Mouse (Mus musculus): ENCODE measurements at regions not wholly inside any gene's neighbourhood (a gene's known extent, or its start where the extent isn't known, plus 50 kb on each side); places are given as distances from the start of the nearest gene placed in this dataset.

GRCm38 (mm10) chr10:96515164-96515922, 101.5 kb upstream of the Btg1 start:
- no peak for TF ChIP-seq ETS1 (IDR thresholded peaks at IDR 0.05; ENCODE audit: low read depth, low read length)
- no peak for TF ChIP-seq USF1 (IDR thresholded peaks at IDR 0.05; ENCODE audit: low read depth, low read length)
- TF ChIP-seq BHLHE40 (IDR thresholded peaks at IDR 0.05; ENCODE audit: borderline replicate concordance, low read depth, low read length), result no peak
- TF ChIP-seq KAT2A (conservative IDR thresholded peaks at IDR 0.05; ENCODE audit: low read depth, low read length), result no peak
- DNase-seq (ENCODE audit: low read depth, low spot score), result no peak
- H3K4me1 ChIP-seq (ENCODE audit: control insufficient read depth in 1 of 2, insufficient read depth in 2 of 2, low read length in 2 of 2), result no peaks in the 10 kb centered on the region
- no peaks in the 10 kb centered on the region for H3K27me3 ChIP-seq (ENCODE audit: control insufficient read depth in 1 of 2, insufficient read depth in 2 of 2, low read length in 2 of 2)
- no peaks in the 10 kb centered on the region for H3K79me2 ChIP-seq (ENCODE audit: control insufficient read depth, insufficient read depth, low read length, poor library complexity)
- H3K4me3 ChIP-seq (ENCODE audit: control insufficient read depth in 1 of 2, insufficient read depth in 1 of 2, low read depth in 2 of 2, low read length in 2 of 2), result no peak overlapping the region
- no peak overlapping the region for H3K27ac ChIP-seq (ENCODE audit: control insufficient read depth, low read depth, low read length)
- no peak overlapping the region for H3K9ac ChIP-seq (ENCODE audit: control insufficient read depth, low read depth, low read length, poor library complexity, severe bottlenecking)
- H3K36me3 ChIP-seq (ENCODE audit: control insufficient read depth in 1 of 2, insufficient read depth in 2 of 2, low read length in 2 of 2), result no peaks in the 10 kb centered on the region
- no peaks in the 10 kb centered on the region for H3K9me3 ChIP-seq (replicated peaks; ENCODE audit: insufficient read depth, low read length)

GRCm38 (mm10) chr10:96515923-96516258, 100.9 kb upstream of the Btg1 start:
- H3K4me3 ChIP-seq (ENCODE audit: control insufficient read depth in 1 of 2, insufficient read depth in 1 of 2, low read depth in 2 of 2, low read length in 2 of 2), result no peak overlapping the region
- H3K9me3 ChIP-seq (replicated peaks; ENCODE audit: insufficient read depth, low read length), result no peaks in the 10 kb centered on the region
- TF ChIP-seq MAZ (IDR thresholded peaks at IDR 0.05; ENCODE audit: low read depth, low read length), result no peak
- H3K27ac ChIP-seq (ENCODE audit: control insufficient read depth, low read depth, low read length), result no peak overlapping the region
- no peak for DNase-seq (ENCODE audit: low read depth, low spot score)
- no peaks in the 10 kb centered on the region for H3K4me1 ChIP-seq (ENCODE audit: control insufficient read depth in 1 of 2, insufficient read depth in 2 of 2, low read length in 2 of 2)
- H3K27me3 ChIP-seq (ENCODE audit: control insufficient read depth in 1 of 2, insufficient read depth in 2 of 2, low read length in 2 of 2), result no peaks in the 10 kb centered on the region
- no peak overlapping the region for H3K9ac ChIP-seq (ENCODE audit: control insufficient read depth, low read depth, low read length, poor library complexity, severe bottlenecking)
- no peaks in the 10 kb centered on the region for H3K79me2 ChIP-seq (ENCODE audit: control insufficient read depth, insufficient read depth, low read length, poor library complexity)
- no peaks in the 10 kb centered on the region for H3K36me3 ChIP-seq (ENCODE audit: control insufficient read depth in 1 of 2, insufficient read depth in 2 of 2, low read length in 2 of 2)

DNA sequence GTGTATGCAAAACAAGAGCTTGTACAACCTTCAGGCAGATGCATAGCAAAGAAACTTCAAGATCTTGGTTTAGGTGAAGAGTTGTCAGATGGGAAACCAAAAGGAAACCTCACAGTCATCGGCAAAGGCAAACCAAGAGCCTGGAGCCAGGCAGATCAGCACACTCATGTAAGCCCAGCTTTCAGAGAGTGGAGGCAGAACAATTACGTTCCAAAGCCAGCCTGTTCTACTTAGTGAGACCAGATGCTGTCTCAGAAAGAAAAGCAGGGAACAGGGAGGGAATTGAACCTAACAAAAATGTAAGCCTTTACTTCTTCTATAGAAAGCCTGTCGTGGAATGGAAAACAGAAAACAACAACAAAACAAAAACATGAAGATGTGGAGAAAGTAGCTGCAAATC, 97.4 kb upstream of the Btg1 start:
- H3K27ac ChIP-seq (ENCODE audit: control insufficient read depth, low read depth, low read length), result no peak overlapping the region

More for the DNA sequence above, 97.4 kb upstream of the Btg1 start:
- TF ChIP-seq ZC3H11A (IDR thresholded peaks at IDR 0.05; ENCODE audit: low read depth, low read length) (no peak), UBTF (IDR thresholded peaks at IDR 0.05; ENCODE audit: borderline replicate concordance, insufficient read depth, low read depth, low read length) (no peak), GABPA (IDR thresholded peaks at IDR 0.05; ENCODE audit: low read depth, low read length) (no peak), MAFK (IDR thresholded peaks at IDR 0.05; ENCODE audit: borderline replicate concordance, low read depth, low read length) (no peak), ZNF384 (IDR thresholded peaks at IDR 0.05; ENCODE audit: low read depth, low read length) (no peak), POLR2AphosphoS2 (IDR thresholded peaks at IDR 0.05; ENCODE audit: low read length) (no peak), POLR2A (IDR thresholded peaks at IDR 0.05; ENCODE audit: control insufficient read depth in 1 of 2, insufficient read depth in 1 of 2, low read depth in 1 of 2, low read length in 2 of 2, poor library complexity in 1 of 2) (no peak), USF1 (IDR thresholded peaks at IDR 0.05; ENCODE audit: low read depth, low read length) (no peak), CHD2 (IDR thresholded peaks at IDR 0.05; ENCODE audit: low read length) (no peak), TBP (IDR thresholded peaks at IDR 0.05; ENCODE audit: low read depth, low read length) (no peak), MXI1 (IDR thresholded peaks at IDR 0.05; ENCODE audit: low read depth, low read length) (no peak), NRF1 (IDR thresholded peaks at IDR 0.05; ENCODE audit: insufficient read depth, low read depth, low read length, poor library complexity, severe bottlenecking) (no peak), ETS1 (IDR thresholded peaks at IDR 0.05; ENCODE audit: low read depth, low read length) (no peak), HCFC1 (IDR thresholded peaks at IDR 0.05; ENCODE audit: low read depth, low read length) (no peak), JUND (IDR thresholded peaks at IDR 0.05; ENCODE audit: low read depth, low read length) (no peak), MEF2A (IDR thresholded peaks at IDR 0.05; ENCODE audit: extremely low read depth, insufficient replicate concordance, low read depth, low read length, poor library complexity, severe bottlenecking) (no peak), SIN3A (IDR thresholded peaks at IDR 0.05; ENCODE audit: low read length) (no peak), NELFE (IDR thresholded peaks at IDR 0.05; ENCODE audit: low read depth, low read length) (no peak)
- Histone ChIP-seq H3K9me3 (replicated peaks; ENCODE audit: insufficient read depth, low read length) (no peaks in the 10 kb centered on the region), H3K4me1 (ENCODE audit: control insufficient read depth in 1 of 2, insufficient read depth in 2 of 2, low read length in 2 of 2) (no peaks in the 10 kb centered on the region), H3K79me2 (ENCODE audit: control insufficient read depth, insufficient read depth, low read length, poor library complexity) (no peaks in the 10 kb centered on the region), H3K9ac (ENCODE audit: control insufficient read depth, low read depth, low read length, poor library complexity, severe bottlenecking) (no peak overlapping the region), H3K27me3 (ENCODE audit: control insufficient read depth in 1 of 2, insufficient read depth in 2 of 2, low read length in 2 of 2) (no peaks in the 10 kb centered on the region), H3K36me3 (ENCODE audit: control insufficient read depth in 1 of 2, insufficient read depth in 2 of 2, low read length in 2 of 2) (no peaks in the 10 kb centered on the region), H3K4me3 (ENCODE audit: control insufficient read depth in 1 of 2, insufficient read depth in 1 of 2, low read depth in 2 of 2, low read length in 2 of 2) (no peak overlapping the region)
- DNase-seq (ENCODE audit: low read depth, low spot score), result no peak
